Mouse (Mus musculus) liver, embryonic 11.5 days (tissue): ENCODE measurements around the gene Asic2. TPM values are rescaled to one million over a fixed set of nuclear protein-coding genes. Genes with fewer than 3 reads are reported as not detected.

Experiments
- ATAC-seq: fragments of 200-750 bp; cut with Nextera tagmentation; replicated peaks from 2 replicates; pipeline ENCODE4 v1.8.0; 2017; ENCODE audit warnings: moderate number of reproducible peaks, mild to moderate bottlenecking, moderate TSS enrichment, moderate library complexity; ENCODE audit not compliant: low FRiP score
- DNase-seq: peaks from one replicate; pipeline ENCODE4 v3.0.0-alpha.2; 2017; ENCODE audit warnings: low spot score
- H3K27ac ChIP-seq: fragments of 300-500 bp; sonication (generic); 2 replicates; pipeline ENCODE4 v1.5.1; 2014; ENCODE audit warnings: mild to moderate bottlenecking, low read depth, low read length, control low read depth
- H3K27me3 ChIP-seq: fragments of 300-500 bp; sonication (generic); replicated peaks from 2 replicates; pipeline ENCODE4 v1.6.1; 2014; ENCODE audit warnings: low read length, mixed read lengths; ENCODE audit not compliant: control insufficient read depth, insufficient read depth
- H3K36me3 ChIP-seq: fragments of 300-500 bp; sonication (generic); 2 replicates; pipeline ENCODE4 v1.6.1; 2014; ENCODE audit warnings: mild to moderate bottlenecking, low read length, moderate library complexity, mixed read lengths; ENCODE audit not compliant: control insufficient read depth, insufficient read depth
- H3K4me1 ChIP-seq: fragments of 300-500 bp; sonication (generic); replicated peaks from 2 replicates; pipeline ENCODE4 v1.6.1; 2014; ENCODE audit warnings: low read length, mixed read lengths; ENCODE audit not compliant: control insufficient read depth, insufficient read depth
- H3K4me2 ChIP-seq: fragments of 300-500 bp; sonication (generic); 2 replicates; pipeline ENCODE4 v1.6.1; 2014; ENCODE audit warnings: mild to moderate bottlenecking, control low read depth, moderate library complexity
- H3K4me3 ChIP-seq: fragments of 300-500 bp; sonication (generic); 2 replicates; pipeline ENCODE4 v1.5.1; 2014; ENCODE audit warnings: low read depth, low read length, control low read depth
- H3K9ac ChIP-seq: fragments of 300-500 bp; sonication (generic); 2 replicates; pipeline ENCODE4 v1.6.1; 2014; ENCODE audit warnings: low read depth, low read length, control low read depth
- H3K9me3 ChIP-seq: fragments of 300-500 bp; sonication (generic); 2 replicates; pipeline ENCODE4 v1.6.1; 2016; ENCODE audit warnings: low read length, inconsistent platforms, mixed read lengths; ENCODE audit not compliant: control insufficient read depth
- WGBS: fragments of 180-500 bp; shearing (Covaris S2); extraction: QIAGEN DNeasy Blood & Tissue Kit; methylation state at CpG from one replicate; pipeline ENCODE4 v1.1.7; 2014; 5-methylcytosine and 5-hydroxymethylcytosine counted together
- polyA plus RNA-seq: library from polyadenylated mRNA; unstranded; fragments of >200 nt; fragmentation: Nextera tagmentation; extraction: Ambion mirVana; gene quantifications from 2 replicates; pipeline ENCODE4 v1.2.1, GENCODE M21; 2014

The Asic2 gene
- polyA plus RNA-seq, 1 experiment from 2014 or later = 0.27 TPM

DNA sequence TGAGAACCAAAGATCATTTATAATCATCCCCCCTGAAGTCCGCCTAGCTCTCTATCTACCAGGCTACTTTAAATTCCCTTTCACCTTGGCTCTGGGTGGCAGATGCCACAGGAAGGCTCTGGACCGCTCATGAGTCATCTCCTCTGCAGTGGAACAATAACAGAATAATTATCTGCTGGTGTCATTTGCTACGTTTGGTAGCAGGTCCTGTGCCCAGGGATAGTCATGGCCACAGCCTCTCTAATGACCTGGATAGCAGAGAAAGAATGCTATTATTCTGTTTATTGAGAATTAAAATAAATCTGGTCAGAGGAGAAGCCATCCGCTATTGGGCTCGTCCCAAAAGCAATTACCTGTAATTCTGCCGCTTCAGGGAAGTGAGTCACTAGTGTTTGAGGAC is 425.1 kb downstream of the Asic2 start:
- Histone ChIP-seq H3K9me3 (peaks cover 4% of the 10 kb centered on the region; the same call in 1 of the 2 replicates), H3K36me3 (no peaks in the 10 kb centered on the region), H3K27ac (no peak overlapping the region), H3K9ac (no peak overlapping the region), H3K4me2 (no peak overlapping the region), H3K4me1 (no peaks in the 10 kb centered on the region), H3K27me3 (no peaks in the 10 kb centered on the region), H3K4me3 (no peak overlapping the region)
- 87% methylated on average over 6 of the region's 6 CpGs for WGBS
- ATAC-seq (no peak), DNase-seq (no peak)

DNA sequence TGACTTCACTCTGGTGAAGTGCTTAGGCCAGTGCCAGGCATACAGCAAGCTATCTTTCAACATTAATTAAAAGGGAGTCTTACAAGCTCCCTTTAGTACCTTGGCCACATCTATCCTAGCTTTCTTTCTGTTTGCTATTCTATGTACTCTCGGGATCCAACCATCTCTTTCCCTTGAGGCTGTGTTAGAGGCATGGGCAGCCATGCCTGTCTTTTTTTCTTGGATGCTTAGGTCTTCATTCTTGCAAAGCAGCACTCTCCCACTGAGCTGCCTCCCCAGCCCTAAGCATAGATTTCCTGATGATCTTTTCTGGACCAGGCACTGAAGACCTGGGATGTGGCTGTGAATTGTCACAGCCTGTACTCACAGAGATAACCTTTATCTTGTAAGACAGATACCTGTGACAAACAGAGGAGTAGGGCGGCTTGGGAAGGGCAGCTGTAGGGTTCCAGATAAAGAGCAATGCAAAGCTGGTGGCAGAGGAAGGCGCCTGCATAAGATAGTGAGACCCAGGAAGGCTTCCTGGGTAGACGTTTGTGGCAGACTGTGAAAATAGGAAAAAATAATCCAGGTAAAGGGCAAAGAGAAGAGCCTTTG is 433.0 kb downstream of the Asic2 start:
- no peaks in the 10 kb centered on the region for H3K36me3 ChIP-seq
- H3K4me1 ChIP-seq = no peaks in the 10 kb centered on the region
- ATAC-seq (peak; percentile 89), DNase-seq (no peak)
- H3K27ac ChIP-seq = peak overlapping the region; percentile 52; the same call in 1 of the 2 replicates
- H3K4me3 ChIP-seq = no peak overlapping the region
- no peak overlapping the region; the same call in 1 of the 2 replicates for H3K4me2 ChIP-seq
- H3K27me3 ChIP-seq = no peaks in the 10 kb centered on the region; the same call in 1 of the 2 replicates
- no peaks in the 10 kb centered on the region for H3K9me3 ChIP-seq
- WGBS = 16% methylated on average over 4 of the region's 4 CpGs
- H3K9ac ChIP-seq = no peak overlapping the region

DNA sequence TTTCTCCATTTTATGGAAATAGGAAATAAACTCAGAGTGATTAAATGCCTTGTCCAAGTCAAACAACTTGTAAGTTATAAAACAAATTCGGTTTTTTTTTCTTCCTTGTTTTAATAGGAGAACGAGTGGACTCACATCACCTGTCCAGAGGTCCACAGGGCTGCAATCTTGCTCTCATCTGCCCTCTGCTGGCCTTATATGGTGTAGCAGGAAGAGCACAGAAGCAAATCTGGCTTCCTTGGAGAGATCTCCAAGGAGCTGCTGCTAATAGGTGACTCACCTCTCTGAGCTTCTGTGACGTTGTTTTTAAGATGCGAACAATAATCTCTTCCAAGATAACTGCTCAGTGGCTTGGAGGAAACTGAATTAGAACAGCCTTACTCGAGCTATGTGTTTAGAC is 433.6 kb downstream of the Asic2 start:
- ATAC-seq (no peak), DNase-seq (no peak)
- H3K27ac ChIP-seq = no peak overlapping the region
- no peaks in the 10 kb centered on the region for H3K36me3 ChIP-seq
- no peak overlapping the region for H3K9ac ChIP-seq
- H3K9me3 ChIP-seq = no peaks in the 10 kb centered on the region
- WGBS = 10% methylated on average over 5 of the region's 5 CpGs
- no peak overlapping the region for H3K4me2 ChIP-seq
- no peak overlapping the region for H3K4me3 ChIP-seq
- no peaks in the 10 kb centered on the region for H3K4me1 ChIP-seq
- no peaks in the 10 kb centered on the region; the same call in 1 of the 2 replicates for H3K27me3 ChIP-seq

DNA sequence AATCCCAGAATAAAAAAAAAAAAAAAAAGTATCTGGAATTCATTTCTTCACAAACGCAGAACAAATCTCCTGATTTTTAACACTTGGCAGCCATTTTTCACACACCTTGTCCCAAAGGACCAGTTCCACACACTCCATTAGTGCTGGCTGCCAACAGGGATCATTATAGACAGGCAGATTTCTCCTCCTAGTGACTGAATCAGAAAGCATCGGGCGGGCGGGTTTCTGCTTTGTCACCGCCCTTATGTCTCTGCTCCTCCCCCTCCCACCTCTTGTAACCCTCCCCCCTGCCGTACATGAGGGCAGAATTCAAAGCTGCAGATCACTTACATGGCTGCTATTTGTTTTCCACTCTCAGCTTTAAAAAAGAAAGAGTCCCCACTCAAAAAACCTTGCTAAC is 436.4 kb downstream of the Asic2 start:
- 9% methylated on average over 6 of the region's 6 CpGs for WGBS
- Histone ChIP-seq H3K9me3 (no peaks in the 10 kb centered on the region), H3K4me1 (no peaks in the 10 kb centered on the region)

DNA sequence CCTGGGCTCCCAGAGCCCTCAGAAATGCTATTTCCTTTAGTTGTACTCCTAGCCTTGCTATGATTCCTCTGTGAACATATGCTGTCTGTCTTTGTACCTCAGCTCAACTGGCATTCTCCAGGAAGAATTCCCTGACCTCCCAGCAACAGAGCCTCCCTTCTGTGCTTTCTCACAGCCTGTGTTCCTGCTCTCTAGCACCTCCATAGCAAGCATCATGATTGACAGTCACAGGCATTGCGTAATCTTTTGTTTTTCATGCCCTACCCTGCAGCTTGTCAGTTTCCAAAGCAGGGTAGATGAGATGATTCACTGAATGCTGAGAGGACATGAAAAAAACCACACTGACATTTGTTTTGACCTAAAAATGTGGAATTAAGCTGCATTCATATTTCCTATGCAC is 445.3 kb downstream of the Asic2 start:
- Histone ChIP-seq H3K9ac (no peak overlapping the region), H3K4me3 (no peak overlapping the region), H3K4me2 (no peak overlapping the region), H3K27me3 (no peaks in the 10 kb centered on the region), H3K9me3 (no peaks in the 10 kb centered on the region), H3K4me1 (no peaks in the 10 kb centered on the region), H3K36me3 (no peaks in the 10 kb centered on the region), H3K27ac (no peak overlapping the region)
- no peak for DNase-seq
- no peak for ATAC-seq
- 77% methylated on average over 1 of the region's 1 CpGs for WGBS

More for the DNA sequence above, 436.4 kb downstream of the Asic2 start:
- no peak overlapping the region for H3K9ac ChIP-seq
- ATAC-seq (0 out of 2 replicates have a peak, but pooled peaks have one; percentile 41), DNase-seq (no peak)
- H3K36me3 ChIP-seq = no peaks in the 10 kb centered on the region
- H3K4me2 ChIP-seq = no peak overlapping the region
- no peak overlapping the region for H3K27ac ChIP-seq
- no peaks in the 10 kb centered on the region; the same call in 1 of the 2 replicates for H3K27me3 ChIP-seq
- H3K4me3 ChIP-seq = no peak overlapping the region

DNA sequence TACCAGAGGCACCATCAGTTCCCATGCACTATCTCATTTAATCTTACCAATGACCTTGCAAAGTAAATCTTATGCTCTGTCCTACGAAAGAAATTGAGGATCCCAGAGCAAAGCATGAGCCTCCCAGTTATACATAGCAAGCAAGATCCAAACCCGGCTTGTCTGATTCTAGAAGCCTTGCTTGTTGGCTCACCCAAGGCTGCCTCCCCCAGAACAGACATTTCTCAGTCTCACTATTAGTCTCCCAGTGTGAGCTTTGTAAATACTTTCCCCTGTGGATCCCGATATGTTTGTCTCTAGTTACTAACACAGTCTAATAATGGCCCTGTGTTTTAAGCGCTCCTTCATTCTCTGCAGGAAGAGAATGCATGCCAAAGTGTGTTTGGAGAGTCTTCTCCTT is 446.4 kb downstream of the Asic2 start:
- no peak overlapping the region for H3K9ac ChIP-seq
- H3K27ac ChIP-seq = no peak overlapping the region
- no peaks in the 10 kb centered on the region for H3K27me3 ChIP-seq
- no peak overlapping the region for H3K4me3 ChIP-seq
- ATAC-seq (no peak), DNase-seq (no peak)
- H3K4me1 ChIP-seq = no peaks in the 10 kb centered on the region
- no peaks in the 10 kb centered on the region for H3K9me3 ChIP-seq
- H3K4me2 ChIP-seq = no peak overlapping the region
- H3K36me3 ChIP-seq = no peaks in the 10 kb centered on the region
- 80% methylated on average over 4 of the region's 4 CpGs for WGBS

DNA sequence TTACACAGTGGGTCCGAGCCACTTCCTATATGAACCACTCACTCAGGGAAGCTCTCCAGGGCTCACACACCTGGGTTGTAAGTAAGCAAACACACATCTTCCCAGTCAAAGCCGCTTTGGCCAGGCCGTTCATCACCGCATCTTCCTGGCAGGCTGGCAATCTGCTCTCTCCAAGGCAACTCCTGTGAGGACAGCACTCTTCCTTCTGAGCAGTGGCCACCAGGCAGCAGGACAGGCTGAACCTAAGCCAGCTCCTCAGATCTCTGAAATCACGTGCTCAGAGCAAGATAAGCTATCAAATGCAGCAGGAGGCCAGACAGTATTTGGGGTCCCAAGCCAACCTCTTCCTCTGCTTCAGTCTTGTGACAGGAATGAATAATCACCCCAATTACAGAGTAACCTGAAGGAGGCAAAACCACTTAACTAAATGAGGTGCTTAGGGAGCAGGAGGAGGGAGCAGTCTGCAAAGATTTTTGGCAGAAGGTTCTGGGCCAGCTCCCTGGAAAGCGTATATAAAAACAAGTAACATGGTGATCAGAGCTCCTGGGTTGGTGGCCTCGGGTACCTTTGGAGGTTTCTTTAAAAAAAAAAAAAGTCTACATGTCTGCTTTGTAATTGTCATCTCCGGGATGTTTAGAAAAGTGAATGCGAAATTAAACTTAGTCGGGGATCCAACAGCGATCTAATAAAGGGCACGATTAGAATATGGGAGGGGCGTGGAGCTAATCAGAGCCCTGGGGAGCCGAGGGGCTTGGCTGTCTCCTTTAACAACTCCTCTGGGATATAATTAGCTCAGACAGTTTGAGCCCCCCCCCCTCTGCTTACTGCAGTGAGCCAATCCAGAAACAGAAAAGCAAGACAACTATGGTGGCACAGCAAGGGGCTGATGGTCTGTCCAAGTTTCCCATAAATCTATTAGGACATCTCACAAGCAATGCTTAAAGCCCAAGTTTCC is 450.0 kb downstream of the Asic2 start:
- Histone ChIP-seq H3K9ac (no peak overlapping the region), H3K27ac (no peak overlapping the region), H3K4me2 (no peak overlapping the region), H3K4me3 (no peak overlapping the region), H3K27me3 (no peaks in the 10 kb centered on the region), H3K9me3 (no peaks in the 10 kb centered on the region), H3K4me1 (no peaks in the 10 kb centered on the region), H3K36me3 (no peaks in the 10 kb centered on the region)
- 36% methylated on average over 14 of the region's 14 CpGs for WGBS
- DNase-seq (no peak), ATAC-seq (no peak)

DNA sequence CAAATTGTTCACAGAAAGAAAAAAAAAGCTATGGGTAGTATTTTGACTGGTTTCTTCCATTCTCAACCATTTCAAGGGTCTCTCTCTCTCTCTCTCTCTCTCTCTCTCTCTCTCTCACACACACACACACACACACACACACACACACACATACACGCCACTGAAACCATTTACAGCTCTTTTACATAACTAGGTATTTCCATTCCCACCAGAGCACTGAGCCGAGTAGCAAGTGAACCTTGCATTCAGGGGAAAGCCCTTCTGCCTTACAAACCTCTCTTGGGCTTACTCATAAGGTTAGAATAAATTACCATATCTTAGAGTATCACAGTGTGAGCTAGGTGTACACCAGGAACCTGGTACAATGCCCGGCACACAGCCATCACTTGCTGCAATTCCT is 452.5 kb downstream of the Asic2 start:
- H3K36me3 ChIP-seq = no peaks in the 10 kb centered on the region
- no peak overlapping the region for H3K4me2 ChIP-seq
- DNase-seq = no peak
- H3K4me3 ChIP-seq = no peak overlapping the region
- no peaks in the 10 kb centered on the region for H3K4me1 ChIP-seq
- no peak for ATAC-seq
- H3K27ac ChIP-seq = no peak overlapping the region
- H3K9me3 ChIP-seq = no peaks in the 10 kb centered on the region
- WGBS = 81% methylated on average over 3 of the region's 3 CpGs
- H3K9ac ChIP-seq = no peak overlapping the region
- H3K27me3 ChIP-seq = no peaks in the 10 kb centered on the region
